Mouse (Mus musculus): ENCODE measurements at regions not wholly inside any gene's neighbourhood (a gene's known extent, or its start where the extent isn't known, plus 50 kb on each side); places are given as distances from the start of the nearest gene placed in this dataset.

DNA sequence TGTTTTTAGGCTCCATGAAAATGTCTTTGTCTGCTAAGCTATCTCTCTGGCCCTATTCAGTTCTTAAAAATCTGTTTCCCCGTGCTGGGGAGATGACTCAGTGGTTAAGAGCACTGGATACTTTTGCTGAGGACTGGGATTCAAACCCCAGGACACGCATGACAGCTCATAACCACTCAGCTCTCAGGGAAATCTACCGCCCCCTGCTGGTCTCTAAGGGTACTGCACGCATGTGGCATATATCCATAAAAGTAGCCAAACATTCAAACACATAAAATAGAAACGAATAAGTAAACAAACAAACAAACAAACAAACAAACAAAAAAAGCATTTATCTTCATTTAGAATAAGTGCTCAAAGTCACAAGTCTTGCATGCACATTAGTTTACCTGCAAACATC is 289.7 kb upstream of the Kcnab2 start:
- TF ChIP-seq POLR2A (IDR thresholded peaks at IDR 0.05; ENCODE audit: insufficient read length, low read depth) (no peak), MAX (IDR thresholded peaks at IDR 0.05; ENCODE audit: low read depth) (no peak), MYOD1 (IDR thresholded peaks at IDR 0.05; ENCODE audit: control insufficient read depth in 1 of 3, insufficient read length in 2 of 3, low read depth in 2 of 3) (no peak), TCF12 (IDR thresholded peaks at IDR 0.05; ENCODE audit: insufficient read depth, poor library complexity, severe bottlenecking) (no peak), MYOG (IDR thresholded peaks at IDR 0.05; ENCODE audit: control insufficient read depth in 1 of 3, insufficient read depth in 1 of 3, insufficient read length in 2 of 3, low read depth in 2 of 3) (no peak), USF1 (IDR thresholded peaks at IDR 0.05; ENCODE audit: low read depth) (no peak), REST (IDR thresholded peaks at IDR 0.05; ENCODE audit: insufficient read depth, insufficient read length) (no peak), POLR2AphosphoS2 (IDR thresholded peaks at IDR 0.05; ENCODE audit: insufficient read length, low read depth) (no peak), SRF (IDR thresholded peaks at IDR 0.05; ENCODE audit: control insufficient read depth, insufficient read length, low read depth) (no peak), CEBPB (IDR thresholded peaks at IDR 0.05; ENCODE audit: insufficient read depth, poor library complexity, severe bottlenecking) (no peak), E2F4 (IDR thresholded peaks at IDR 0.05; ENCODE audit: insufficient read depth) (no peak)

Data from myocyte (in vitro differentiated cells).